Mouse (Mus musculus) myocyte (in vitro differentiated cells): ENCODE measurements at regions not wholly inside any gene's neighbourhood (a gene's known extent, or its start where the extent isn't known, plus 50 kb on each side); places are given as distances from the start of the nearest gene placed in this dataset.

ENCODE experiments used
- CEBPB ChIP-seq: IDR thresholded peaks from 2 replicates; pipeline ENCODE4 v1.6.1; 2011; ENCODE audit warnings: mild to moderate bottlenecking, moderate library complexity; ENCODE audit not compliant: poor library complexity, insufficient read depth, severe bottlenecking
- E2F4 ChIP-seq: IDR thresholded peaks from one replicate; pipeline ENCODE4 v1.6.1; 2011; ENCODE audit warnings: mild to moderate bottlenecking, control low read depth, moderate library complexity; ENCODE audit not compliant: insufficient read depth
- MAX ChIP-seq: IDR thresholded peaks from one replicate; pipeline ENCODE4 v1.6.1; 2011; ENCODE audit warnings: low read depth, mild to moderate bottlenecking, control low read depth
- MYOD1 ChIP-seq, 3 experiments: IDR thresholded peaks; one replicate each; pipeline ENCODE4 v1.6.1; 2011; ENCODE audit warnings: control low read depth in 2 of 3, low read depth in 2 of 3, mild to moderate bottlenecking in 2 of 3, moderate library complexity in 1 of 3; ENCODE audit not compliant: insufficient read length in 2 of 3, control insufficient read depth in 1 of 3
- POLR2A ChIP-seq: IDR thresholded peaks from one replicate; pipeline ENCODE4 v1.6.1; 2011; ENCODE audit warnings: low read depth, mild to moderate bottlenecking, control low read depth, moderate library complexity; ENCODE audit not compliant: insufficient read length
- POLR2AphosphoS2 ChIP-seq: IDR thresholded peaks from one replicate; pipeline ENCODE4 v1.6.1; 2011; ENCODE audit warnings: low read depth, control low read depth; ENCODE audit not compliant: insufficient read length
- REST ChIP-seq: IDR thresholded peaks from one replicate; pipeline ENCODE4 v1.6.1; 2011; ENCODE audit warnings: mild to moderate bottlenecking, control low read depth, moderate library complexity; ENCODE audit not compliant: insufficient read depth, insufficient read length
- SRF ChIP-seq: IDR thresholded peaks from one replicate; pipeline ENCODE4 v1.6.1; 2011; ENCODE audit warnings: low read depth; ENCODE audit not compliant: control insufficient read depth, insufficient read length
- TCF12 ChIP-seq: IDR thresholded peaks from one replicate; pipeline ENCODE4 v1.6.1; 2011; ENCODE audit warnings: mild to moderate bottlenecking, control low read depth; ENCODE audit not compliant: poor library complexity, insufficient read depth, severe bottlenecking
- USF1 ChIP-seq: IDR thresholded peaks from one replicate; pipeline ENCODE4 v1.6.1; 2011; ENCODE audit warnings: low read depth, mild to moderate bottlenecking, control low read depth, moderate library complexity

- no peak for TF ChIP-seq POLR2AphosphoS2
- TF ChIP-seq CEBPB = no peak
- no peak for TF ChIP-seq POLR2A
- TF ChIP-seq E2F4 = no peak
- no peak for TF ChIP-seq USF1
- TF ChIP-seq MAX = no peak
- no peak for TF ChIP-seq TCF12
- TF ChIP-seq MYOD1 (IDR thresholded peaks at IDR 0.05; ENCODE audit: control insufficient read depth in 1 of 3, insufficient read length in 2 of 3, low read depth in 2 of 3) = peak in 2 of 3 experiments; percentile 29 to 31
- no peak for TF ChIP-seq SRF
- TF ChIP-seq REST = no peak
These were observed 456.4 kb upstream of the Robo1 start for GRCm38 (mm10) chr16:71851590-71852190.
